Mouse (Mus musculus): ENCODE results near the gene Dpm3. TPM values are rescaled to one million over a fixed set of nuclear protein-coding genes. Genes with fewer than 3 reads are reported as not detected.

Gene Dpm3
- polyA plus RNA-seq, 1 experiment from 2014 or later, result 106 TPM

- Histone ChIP-seq H3K27me3 (ENCODE audit: control insufficient read depth, insufficient read depth, low read length) (0 out of 2 replicates have a peak, but pooled peaks cover 2% of the 10 kb centered on the region), H3K36me3 (ENCODE audit: control insufficient read depth, insufficient read depth, low read length) (no peaks in the 10 kb centered on the region), H3K27ac (replicated peaks; ENCODE audit: low read depth, low read length) (no peak overlapping the region)
Observed at GRCm38 (mm10) chr3:89233562-89234110, 25.5 kb upstream of the Dpm3 start.

DNA sequence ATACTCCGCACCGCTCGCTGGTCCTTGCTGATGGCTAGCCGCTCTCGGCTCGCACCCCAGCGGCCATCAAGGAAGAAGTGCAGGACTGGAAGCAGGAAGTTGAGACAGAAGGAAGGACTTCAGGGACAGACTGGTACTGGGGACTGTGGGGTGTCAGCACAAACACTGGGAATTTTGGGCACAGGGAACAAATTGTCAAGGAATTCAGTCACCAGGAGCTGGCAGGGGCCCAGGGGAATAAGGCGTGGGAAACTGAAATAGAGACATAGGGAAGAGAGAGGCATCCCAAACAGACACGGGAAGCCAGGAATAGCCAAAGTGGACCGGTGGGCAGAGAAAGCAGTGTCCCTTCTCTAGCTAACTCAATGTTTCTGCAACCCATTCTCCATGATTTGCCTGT lies 22.6 kb upstream of the Dpm3 start:
- ATAC-seq (ENCODE audit: insufficient number of reproducible peaks, low FRiP score, low TSS enrichment, low read depth) (no peak), DNase-seq (ENCODE audit: low spot score) (no peak)
- H3K9ac ChIP-seq (ENCODE audit: low read length), result no peak overlapping the region
- H3K9me3 ChIP-seq (ENCODE audit: control insufficient read depth, low read length), result no peaks in the 10 kb centered on the region
- no peaks in the 10 kb centered on the region for H3K4me1 ChIP-seq (ENCODE audit: control insufficient read depth, insufficient read depth, low read length)
- WGBS, result 93% methylated on average over 10 of the region's 10 CpGs
- no peak overlapping the region for H3K27ac ChIP-seq (replicated peaks; ENCODE audit: low read depth, low read length)
- H3K36me3 ChIP-seq (ENCODE audit: control insufficient read depth, insufficient read depth, low read length), result no peaks in the 10 kb centered on the region
- H3K4me3 ChIP-seq (ENCODE audit: low read depth, low read length), result no peak overlapping the region
- no peak overlapping the region for H3K4me2 ChIP-seq (ENCODE audit: low read depth, severe bottlenecking)
- H3K27me3 ChIP-seq (ENCODE audit: control insufficient read depth, insufficient read depth, low read length), result no peaks in the 10 kb centered on the region

More at GRCm38 (mm10) chr3:89233562-89234110, 25.5 kb upstream of the Dpm3 start:
- WGBS, result 85% methylated on average over 14 of the region's 14 CpGs
- H3K9me3 ChIP-seq (ENCODE audit: control insufficient read depth, low read length), result no peaks in the 10 kb centered on the region
- H3K4me3 ChIP-seq (ENCODE audit: low read depth, low read length), result no peak overlapping the region
- no peak for ATAC-seq (ENCODE audit: insufficient number of reproducible peaks, low FRiP score, low TSS enrichment, low read depth)
- DNase-seq (ENCODE audit: low spot score), result no peak
- H3K9ac ChIP-seq (ENCODE audit: low read length), result no peak overlapping the region
- no peak overlapping the region for H3K4me2 ChIP-seq (ENCODE audit: low read depth, severe bottlenecking)
- H3K4me1 ChIP-seq (ENCODE audit: control insufficient read depth, insufficient read depth, low read length), result peaks cover under 1% of the 10 kb centered on the region; the same call in 1 of the 2 replicates

- H3K27ac ChIP-seq (replicated peaks; ENCODE audit: low read depth, low read length), result no peak overlapping the region
- DNase-seq (ENCODE audit: low spot score) (no peak), ATAC-seq (ENCODE audit: insufficient number of reproducible peaks, low FRiP score, low TSS enrichment, low read depth) (no peak)
- no peak overlapping the region for H3K4me2 ChIP-seq (ENCODE audit: low read depth, severe bottlenecking)
- no peaks in the 10 kb centered on the region for H3K9me3 ChIP-seq (ENCODE audit: control insufficient read depth, low read length)
- no peak overlapping the region for H3K4me3 ChIP-seq (ENCODE audit: low read depth, low read length)
- no peaks in the 10 kb centered on the region for H3K4me1 ChIP-seq (ENCODE audit: control insufficient read depth, insufficient read depth, low read length)
- no peaks in the 10 kb centered on the region for H3K27me3 ChIP-seq (ENCODE audit: control insufficient read depth, insufficient read depth, low read length)
- no peaks in the 10 kb centered on the region for H3K36me3 ChIP-seq (ENCODE audit: control insufficient read depth, insufficient read depth, low read length)
- 95% methylated on average over 21 of the region's 21 CpGs for WGBS
- H3K9ac ChIP-seq (ENCODE audit: low read length), result no peak overlapping the region
Observed at GRCm38 (mm10) chr3:89237682-89238081, 21.5 kb upstream of the Dpm3 start.

- 73% methylated on average over 9 of the region's 12 CpGs for WGBS
- H3K4me3 ChIP-seq (ENCODE audit: low read depth, low read length), result no peak overlapping the region
- ATAC-seq (ENCODE audit: insufficient number of reproducible peaks, low FRiP score, low TSS enrichment, low read depth) (no peak), DNase-seq (ENCODE audit: low spot score) (no peak)
- no peaks in the 10 kb centered on the region for H3K9me3 ChIP-seq (ENCODE audit: control insufficient read depth, low read length)
- H3K4me1 ChIP-seq (ENCODE audit: control insufficient read depth, insufficient read depth, low read length), result peaks cover under 1% of the 10 kb centered on the region
- H3K27me3 ChIP-seq (ENCODE audit: control insufficient read depth, insufficient read depth, low read length), result no peaks in the 10 kb centered on the region
- no peak overlapping the region for H3K27ac ChIP-seq (replicated peaks; ENCODE audit: low read depth, low read length)
- H3K4me2 ChIP-seq (ENCODE audit: low read depth, severe bottlenecking), result no peak overlapping the region
- H3K36me3 ChIP-seq (ENCODE audit: control insufficient read depth, insufficient read depth, low read length), result no peaks in the 10 kb centered on the region
- no peak overlapping the region for H3K9ac ChIP-seq (ENCODE audit: low read length)
Observed at GRCm38 (mm10) chr3:89238494-89238893, 20.7 kb upstream of the Dpm3 start.

GRCm38 (mm10) chr3:89242331-89242895 lies 16.7 kb upstream of the Dpm3 start:
- Histone ChIP-seq H3K36me3 (ENCODE audit: control insufficient read depth, insufficient read depth, low read length) (no peaks in the 10 kb centered on the region), H3K27ac (replicated peaks; ENCODE audit: low read depth, low read length) (no peak overlapping the region), H3K4me2 (ENCODE audit: low read depth, severe bottlenecking) (no peak overlapping the region), H3K4me3 (ENCODE audit: low read depth, low read length) (no peak overlapping the region), H3K27me3 (ENCODE audit: control insufficient read depth, insufficient read depth, low read length) (no peaks in the 10 kb centered on the region), H3K9ac (ENCODE audit: low read length) (no peak overlapping the region), H3K9me3 (ENCODE audit: control insufficient read depth, low read length) (no peaks in the 10 kb centered on the region), H3K4me1 (ENCODE audit: control insufficient read depth, insufficient read depth, low read length) (peaks cover 23% of the 10 kb centered on the region)
- DNase-seq (ENCODE audit: low spot score) (peak; percentile 70), ATAC-seq (ENCODE audit: insufficient number of reproducible peaks, low FRiP score, low TSS enrichment, low read depth) (no peak)
- 79% methylated on average over 9 of the region's 9 CpGs for WGBS

DNA sequence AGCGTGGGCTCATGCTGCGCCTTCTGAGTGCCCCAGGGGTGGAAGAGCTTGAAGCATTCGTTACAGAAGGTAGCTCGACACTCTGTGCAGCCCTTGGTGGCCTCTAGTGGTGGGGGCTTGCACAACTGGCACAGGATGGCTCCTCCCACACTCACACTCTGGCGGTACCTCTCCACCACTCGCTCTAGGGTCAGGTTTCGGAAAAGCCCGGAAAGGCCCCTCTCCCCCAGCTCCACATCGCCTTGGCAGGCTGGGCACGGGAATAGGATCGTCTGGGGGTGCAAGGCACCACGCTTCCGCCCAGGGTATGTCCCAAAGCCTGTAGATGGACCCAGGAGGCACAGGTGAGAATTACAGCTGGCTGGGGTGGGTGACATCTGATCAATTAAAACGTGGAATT lies 15.5 kb upstream of the Dpm3 start:
- Histone ChIP-seq H3K4me2 (ENCODE audit: low read depth, severe bottlenecking) (peak overlapping the region; percentile 89), H3K4me3 (ENCODE audit: low read depth, low read length) (peak overlapping the region; percentile 78), H3K27ac (replicated peaks; ENCODE audit: low read depth, low read length) (no peak overlapping the region), H3K36me3 (ENCODE audit: control insufficient read depth, insufficient read depth, low read length) (no peaks in the 10 kb centered on the region; the same call in 1 of the 2 replicates), H3K9me3 (ENCODE audit: control insufficient read depth, low read length) (no peaks in the 10 kb centered on the region), H3K4me1 (ENCODE audit: control insufficient read depth, insufficient read depth, low read length) (peaks cover 25% of the 10 kb centered on the region), H3K27me3 (ENCODE audit: control insufficient read depth, insufficient read depth, low read length) (no peaks in the 10 kb centered on the region), H3K9ac (ENCODE audit: low read length) (no peak overlapping the region)
- WGBS, result 11% methylated on average over 14 of the region's 14 CpGs
- peak; percentile 77 for DNase-seq (ENCODE audit: low spot score)
- ATAC-seq (ENCODE audit: insufficient number of reproducible peaks, low FRiP score, low TSS enrichment, low read depth), result 0 out of 2 replicates have a peak, but pooled peaks have one; percentile 10

GRCm38 (mm10) chr3:89244158-89244981 lies 14.8 kb upstream of the Dpm3 start:
- Histone ChIP-seq H3K36me3 (ENCODE audit: control insufficient read depth, insufficient read depth, low read length) (no peaks in the 10 kb centered on the region; the same call in 1 of the 2 replicates), H3K9me3 (ENCODE audit: control insufficient read depth, low read length) (no peaks in the 10 kb centered on the region), H3K9ac (ENCODE audit: low read length) (peak overlapping the region; percentile 57), H3K27me3 (ENCODE audit: control insufficient read depth, insufficient read depth, low read length) (no peaks in the 10 kb centered on the region), H3K4me1 (ENCODE audit: control insufficient read depth, insufficient read depth, low read length) (peaks cover 25% of the 10 kb centered on the region), H3K27ac (replicated peaks; ENCODE audit: low read depth, low read length) (0 out of 2 replicates have a peak overlapping the region, but pooled peaks have one; percentile 14), H3K4me2 (ENCODE audit: low read depth, severe bottlenecking) (peak overlapping the region; percentile 89), H3K4me3 (ENCODE audit: low read depth, low read length) (peak overlapping the region; percentile 78)
- peak; percentile 15; the same call in 1 of the 2 replicates for ATAC-seq (ENCODE audit: insufficient number of reproducible peaks, low FRiP score, low TSS enrichment, low read depth)
- DNase-seq (ENCODE audit: low spot score), result peak; percentile 38
- 10% methylated on average over 25 of the region's 25 CpGs for whole genome bisulfite sequencing

DNA sequence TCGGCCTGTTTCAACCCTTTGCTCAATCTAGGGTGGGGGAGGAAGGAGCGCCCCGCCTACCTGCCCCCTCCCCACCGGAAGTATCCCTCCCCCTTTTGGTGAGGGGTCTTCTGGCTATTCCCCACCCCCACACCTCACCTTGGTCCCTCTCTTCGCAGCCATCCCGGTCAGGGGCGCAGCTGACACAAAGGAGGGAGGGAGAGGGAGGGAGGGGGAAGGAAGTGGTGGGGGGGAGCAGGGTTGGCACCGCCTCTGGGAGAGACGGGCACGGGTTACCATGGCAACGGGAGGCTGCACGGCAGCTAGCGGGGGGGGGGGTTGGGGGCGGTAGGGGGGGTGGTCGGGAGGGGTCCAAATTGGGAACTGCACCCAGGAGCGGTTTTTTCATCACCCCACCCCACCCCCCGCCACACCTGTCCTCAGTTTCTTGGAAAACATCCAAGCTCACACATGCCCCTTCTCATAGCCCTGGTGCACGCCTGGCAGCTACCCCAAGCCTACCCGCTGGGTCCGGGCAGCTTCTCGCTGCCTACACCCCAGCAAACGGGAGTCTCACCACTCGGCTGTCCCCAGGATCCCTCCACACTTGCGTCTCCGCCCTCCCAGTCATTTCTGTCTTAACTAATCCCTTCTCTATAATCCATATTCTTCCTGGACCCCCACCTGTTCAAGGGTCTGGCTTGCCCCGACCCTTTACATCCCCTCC lies 14.0 kb upstream of the Dpm3 start:
- Histone ChIP-seq H3K9me3 (ENCODE audit: control insufficient read depth, low read length) (no peaks in the 10 kb centered on the region), H3K27me3 (ENCODE audit: control insufficient read depth, insufficient read depth, low read length) (no peaks in the 10 kb centered on the region), H3K36me3 (ENCODE audit: control insufficient read depth, insufficient read depth, low read length) (no peaks in the 10 kb centered on the region; the same call in 1 of the 2 replicates), H3K4me2 (ENCODE audit: low read depth, severe bottlenecking) (peak overlapping the region; percentile 89), H3K4me1 (ENCODE audit: control insufficient read depth, insufficient read depth, low read length) (peaks cover 25% of the 10 kb centered on the region), H3K9ac (ENCODE audit: low read length) (peak overlapping the region; percentile 57; the same call in 1 of the 2 replicates), H3K27ac (replicated peaks; ENCODE audit: low read depth, low read length) (no peak overlapping the region), H3K4me3 (ENCODE audit: low read depth, low read length) (peak overlapping the region; percentile 78)
- peak; percentile 67 for DNase-seq (ENCODE audit: low spot score)
- WGBS, result under 1% methylated on average over 21 of the region's 26 CpGs
- ATAC-seq (ENCODE audit: insufficient number of reproducible peaks, low FRiP score, low TSS enrichment, low read depth), result peak; percentile 33; the same call in 1 of the 2 replicates

All from limb, embryonic 11.5 days (tissue).